In the genomic region with DNA sequence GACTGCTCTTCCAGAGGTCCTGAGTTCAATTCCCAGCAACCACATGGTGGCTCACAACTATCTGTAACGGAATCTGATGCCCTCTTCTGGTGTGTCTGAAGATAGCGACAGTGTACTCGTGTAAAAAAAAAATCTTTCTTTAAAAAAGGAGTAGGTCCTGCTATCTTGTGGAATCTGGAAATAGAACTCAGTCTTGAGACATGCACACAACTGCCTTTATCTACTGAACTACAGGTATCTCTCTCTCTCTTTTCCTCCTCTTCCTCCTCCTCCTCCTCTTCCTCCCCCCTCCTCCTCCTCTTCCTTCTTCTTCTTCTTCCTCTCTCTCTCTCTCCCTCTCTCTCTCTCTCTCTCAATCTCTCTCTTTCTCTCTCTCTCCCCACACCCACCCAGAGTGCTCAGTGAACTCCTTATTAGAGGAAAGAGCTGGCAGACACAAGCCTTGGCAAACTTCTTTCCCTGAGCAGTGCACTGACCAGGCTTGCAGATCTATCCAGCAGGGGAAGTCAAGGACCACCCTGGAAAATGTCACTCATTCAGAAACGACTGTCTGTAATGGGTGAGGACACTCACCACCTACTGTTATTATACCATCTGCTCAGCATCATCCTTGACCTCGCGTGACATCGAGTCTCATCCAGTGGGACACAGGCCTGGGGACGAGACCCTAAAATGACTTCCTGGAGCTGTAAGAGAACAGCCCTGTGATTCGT, we compare ENCODE assay signal across 1 mouse cellular context.
TF ChIP-seq lines count a peak whose summit lies in the region.

No protein-coding gene starts in this region.

TF ChIP-seq in MEL, 35 proteins besides CTCF, POLR2A, EP300 and RAD21:
- TF ChIP-seq POLR2AphosphoS5 (IDR thresholded peaks at IDR 0.05; ENCODE audit: borderline replicate concordance, low read depth, low read length): no peak
- 0 out of 2 replicates have a peak, but pooled peaks have one; percentile 26 for TF ChIP-seq MYC (IDR thresholded peaks at IDR 0.05; ENCODE audit: low read depth, low read length)
- 0 out of 2 replicates have a peak, but pooled peaks have one; percentile 1 for TF ChIP-seq TBP (IDR thresholded peaks at IDR 0.05; ENCODE audit: low read depth, low read length)
- peak; percentile 43; the same call in 1 of the 2 replicates for TF ChIP-seq RCOR1 (IDR thresholded peaks at IDR 0.05; ENCODE audit: low read depth, low read length)
- no peak for TF ChIP-seq MEF2A (IDR thresholded peaks at IDR 0.05; ENCODE audit: extremely low read depth, insufficient replicate concordance, low read depth, low read length, poor library complexity, severe bottlenecking)
- TF ChIP-seq MXI1 (IDR thresholded peaks at IDR 0.05; ENCODE audit: low read depth, low read length): no peak
- TF ChIP-seq USF1 (IDR thresholded peaks at IDR 0.05; ENCODE audit: low read depth, low read length): no peak
- no peak for TF ChIP-seq KAT2A (conservative IDR thresholded peaks at IDR 0.05; ENCODE audit: low read depth, low read length)
- peak; percentile 35; the same call in 1 of the 2 replicates for TF ChIP-seq MAZ (IDR thresholded peaks at IDR 0.05; ENCODE audit: low read depth, low read length)
- no peak for TF ChIP-seq E2F4 (IDR thresholded peaks at IDR 0.05; ENCODE audit: borderline replicate concordance, low read depth, low read length)
- peak; percentile 63 for TF ChIP-seq ZNF384 (IDR thresholded peaks at IDR 0.05; ENCODE audit: low read depth, low read length)
- TF ChIP-seq GATA1 (IDR thresholded peaks at IDR 0.05; ENCODE audit: low read depth, low read length): peak; percentile 62
- no peak for TF ChIP-seq ZC3H11A (IDR thresholded peaks at IDR 0.05; ENCODE audit: low read depth, low read length)
- peak; percentile 54; the same call in 1 of the 2 replicates for TF ChIP-seq TCF12 (IDR thresholded peaks at IDR 0.05; ENCODE audit: low read depth, low read length)
